ENCODE assay signal across 21 mouse cellular contexts in genomic region chr6:48081952-48082351, GRCm38 (mm10). TPM values are rescaled to one million over a fixed set of nuclear protein-coding genes. Genes with fewer than 3 reads are reported as not detected.
DNase-seq lines count a peak whose midpoint lies in the region; ATAC-seq lines count a peak whose summit lies in the region.
"Had no signal": no experiment of that assay in that cellular context is flagged by ENCODE, and none has a peak within 500 bp of the region (broad histone marks: within the 10 kb centered on the region; RNA-seq: fewer than 3 reads in every experiment).

No protein-coding gene starts in this region.

- intact Hi-C loops in heart, postnatal 36 days (cut with DNase I) = loop anchor here (10.0 kb wide), 1 partner anchor 157 kb away; the partner anchor contains the start of gene Zfp212

- H3K4me2 ChIP-seq in midbrain, embryonic 11.5 days = no peak overlapping the region
- no peak overlapping the region for H3K4me2 ChIP-seq in midbrain, embryonic 13.5 days (replicated peaks)
- H3K4me2 ChIP-seq: embryonic facial prominence, embryonic 13.5 days; embryonic facial prominence, embryonic 15.5 days; forebrain, embryonic 12.5 days had no signal

- peak; percentile 63 for DNase-seq in heart, embryonic 10.5 days (ENCODE audit: low spot score)
- no peak for DNase-seq in heart, postnatal 36 days
- DNase-seq in midbrain, embryonic 11.5 days (ENCODE audit: low spot score, missing footprints) = peak; percentile 67
- DNase-seq: adrenal gland, adult 2 months; adrenal gland, postnatal 10 days; adrenal gland, postnatal 25 days; cerebellum, adult 11 months; cerebellum, adult 18-20 months; cerebellum, adult 8-10 months; cerebellum, adult 9-11 months; cerebellum, postnatal 14 days; cerebellum, postnatal 36 days; embryo, embryonic 11 days had no signal

- peaks cover 67% of the 10 kb centered on the region for H3K36me3 ChIP-seq in heart, embryonic 10.5 days
- peaks cover 24% of the 10 kb centered on the region for H3K36me3 ChIP-seq in midbrain, embryonic 11.5 days (ENCODE audit: control insufficient read depth, insufficient read depth, low read length)
- H3K36me3 ChIP-seq in midbrain, embryonic 13.5 days = peaks cover 62% of the 10 kb centered on the region

- ATAC-seq in midbrain, embryonic 11.5 days (ENCODE audit: low FRiP score) = no peak
- ATAC-seq in midbrain, embryonic 13.5 days = no peak
- ATAC-seq: forebrain, embryonic 14.5 days; forebrain, embryonic 16.5 days had no signal

- H3K27ac ChIP-seq in heart, embryonic 10.5 days = no peak overlapping the region
- H3K27ac ChIP-seq in midbrain, embryonic 11.5 days (ENCODE audit: low read depth, low read length) = no peak overlapping the region
- H3K27ac ChIP-seq in midbrain, embryonic 13.5 days = no peak overlapping the region
- H3K27ac ChIP-seq: embryonic facial prominence, embryonic 13.5 days; embryonic facial prominence, embryonic 15.5 days; forebrain, embryonic 10.5 days; forebrain, embryonic 12.5 days had no signal

- H3K9ac ChIP-seq in midbrain, embryonic 11.5 days (ENCODE audit: low read length) = no peak overlapping the region
- no peak overlapping the region for H3K9ac ChIP-seq in midbrain, embryonic 13.5 days (replicated peaks)
- H3K9ac ChIP-seq: embryonic facial prominence, embryonic 13.5 days; embryonic facial prominence, embryonic 15.5 days; forebrain, embryonic 12.5 days had no signal

- 95% methylated on average over 3 of the region's 3 CpGs for WGBS in heart, embryonic 10.5 days
- 97% methylated on average over 3 of the region's 3 CpGs for WGBS in midbrain, embryonic 11.5 days
- WGBS in midbrain, embryonic 13.5 days = 99% methylated on average over 3 of the region's 3 CpGs

- peaks cover 8% of the 10 kb centered on the region; the same call in 1 of the 2 replicates for H3K4me1 ChIP-seq in heart, embryonic 10.5 days
- peaks cover 9% of the 10 kb centered on the region for H3K4me1 ChIP-seq in midbrain, embryonic 11.5 days (ENCODE audit: control insufficient read depth, insufficient read depth, low read length)
- peaks cover 16% of the 10 kb centered on the region for H3K4me1 ChIP-seq in midbrain, embryonic 13.5 days (replicated peaks)

- no peak overlapping the region for H3K4me3 ChIP-seq in heart, embryonic 10.5 days
- H3K4me3 ChIP-seq in midbrain, embryonic 11.5 days (ENCODE audit: low read depth, low read length) = no peak overlapping the region
- no peak overlapping the region for H3K4me3 ChIP-seq in midbrain, embryonic 13.5 days (replicated peaks)
- H3K4me3 ChIP-seq: embryonic facial prominence, embryonic 13.5 days; embryonic facial prominence, embryonic 15.5 days; erythroblast, embryonic 14.5 days; forebrain, embryonic 10.5 days; forebrain, embryonic 12.5 days had no signal

- no peaks in the 10 kb centered on the region for H3K27me3 ChIP-seq in heart, embryonic 10.5 days (ENCODE audit: insufficient read depth, poor library complexity, severe bottlenecking)
- no peaks in the 10 kb centered on the region for H3K27me3 ChIP-seq in midbrain, embryonic 11.5 days (ENCODE audit: control insufficient read depth, insufficient read depth, low read length)
- no peaks in the 10 kb centered on the region for H3K27me3 ChIP-seq in midbrain, embryonic 13.5 days
- H3K27me3 ChIP-seq: embryonic facial prominence, embryonic 13.5 days; embryonic facial prominence, embryonic 15.5 days; forebrain, embryonic 12.5 days had no signal

- H3K9me3 ChIP-seq in heart, embryonic 10.5 days = no peaks in the 10 kb centered on the region
- no peaks in the 10 kb centered on the region for H3K9me3 ChIP-seq in midbrain, embryonic 11.5 days (ENCODE audit: control insufficient read depth, low read length)
- H3K9me3 ChIP-seq in midbrain, embryonic 13.5 days = no peaks in the 10 kb centered on the region
- H3K9me3 ChIP-seq: embryonic facial prominence, embryonic 13.5 days; embryonic facial prominence, embryonic 15.5 days; forebrain, embryonic 10.5 days; forebrain, embryonic 12.5 days had no signal

RNA-seq across cellular contexts. Expression of gene Zfp746, which starts 4.4 kb away (rescaled TPM):
- polyA plus RNA-seq in heart, embryonic 10.5 days (2016; fragmentation: Nextera tagmentation; extraction: Ambion mirVana) = 11.0 and 18.0 TPM in 2 replicates
- 10 to 100 TPM; 10.1 to 12.2 TPM for total RNA-seq in heart, postnatal 36 days (2021)
- 20.0 and 21.1 TPM in 2 replicates for polyA plus RNA-seq in midbrain, embryonic 11.5 days (2014; fragmentation: Nextera tagmentation; extraction: Ambion mirVana)
- polyA plus RNA-seq in midbrain, embryonic 13.5 days (2015; fragmentation: Nextera tagmentation; extraction: Ambion mirVana) = 17.0 and 21.5 TPM in 2 replicates

RNA-seq across cellular contexts. Expression of gene Zfp777, which starts 33.2 kb away (rescaled TPM):
- polyA plus RNA-seq in heart, embryonic 10.5 days (2016; fragmentation: Nextera tagmentation; extraction: Ambion mirVana) = 4.7 and 8.0 TPM in 2 replicates
- total RNA-seq in heart, postnatal 36 days (2021) = 10 to 100 TPM; 12.0 to 16.4 TPM
- polyA plus RNA-seq in midbrain, embryonic 11.5 days (2014; fragmentation: Nextera tagmentation; extraction: Ambion mirVana) = 9.2 and 9.5 TPM in 2 replicates
- polyA plus RNA-seq in midbrain, embryonic 13.5 days (2015; fragmentation: Nextera tagmentation; extraction: Ambion mirVana) = 8.9 and 9.3 TPM in 2 replicates

Comparison
In these comparisons a context has a peak if more than half of its experiments do, and no peak if none do; other contexts are left out.
1. DNase-seq: peak in heart, embryonic 10.5 days (single experiment) and midbrain, embryonic 11.5 days (single experiment); none in heart, postnatal 36 days (0 of 2).